In the genomic region with DNA sequence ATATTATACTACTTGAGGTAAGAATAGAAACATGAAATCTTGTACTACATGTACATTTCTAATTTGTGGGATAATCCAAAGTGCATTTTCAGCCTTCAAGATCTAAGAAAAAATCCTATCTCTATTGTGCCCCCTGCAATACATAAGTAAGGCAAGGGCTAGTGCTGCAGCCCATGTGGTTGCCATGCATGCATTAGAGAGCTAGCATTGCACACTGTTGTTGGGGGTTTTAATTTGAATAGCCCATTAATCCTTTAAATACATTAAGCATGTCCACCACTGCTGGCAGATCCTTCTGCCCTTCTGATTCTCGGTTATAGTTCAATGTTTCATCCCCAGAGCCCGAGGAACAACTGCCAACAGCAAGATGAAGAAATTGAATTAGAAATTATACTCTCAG, we compare ENCODE assay signal across 21 mouse cellular contexts.
DNase-seq lines count a peak whose midpoint lies in the region; ATAC-seq and TF ChIP-seq lines count a peak whose summit lies in the region.
"Had no signal": no experiment of that assay in that cellular context is flagged by ENCODE, and none has a peak within 500 bp of the region (broad histone marks: within the 10 kb centered on the region; RNA-seq: fewer than 3 reads in every experiment).

No protein-coding gene starts in this region.

- no peak overlapping the region for H3K9ac ChIP-seq in midbrain, embryonic 11.5 days (ENCODE audit: low read length)
- no peak overlapping the region for H3K9ac ChIP-seq in midbrain, postnatal 0 days (replicated peaks; ENCODE audit: low read length, poor library complexity, severe bottlenecking)
- no peak overlapping the region for H3K9ac ChIP-seq in midbrain, embryonic 14.5 days (replicated peaks; ENCODE audit: low read length)
- H3K9ac ChIP-seq: embryonic facial prominence, embryonic 13.5 days; forebrain, embryonic 12.5 days; heart, embryonic 13.5 days; hindbrain, embryonic 15.5 days had no signal

- no peaks in the 10 kb centered on the region for H3K27me3 ChIP-seq in midbrain, embryonic 11.5 days (ENCODE audit: control insufficient read depth, insufficient read depth, low read length)
- H3K27me3 ChIP-seq in midbrain, postnatal 0 days (ENCODE audit: insufficient read depth, low read length): no peaks in the 10 kb centered on the region
- H3K27me3 ChIP-seq in midbrain, embryonic 14.5 days (ENCODE audit: control insufficient read depth, insufficient read depth, low read length): no peaks in the 10 kb centered on the region
- H3K27me3 ChIP-seq: embryonic facial prominence, embryonic 13.5 days; forebrain, embryonic 12.5 days; heart, embryonic 13.5 days; hindbrain, embryonic 15.5 days had no signal

- WGBS in midbrain, embryonic 11.5 days: 44% methylated on average over 2 of the region's 2 CpGs
- WGBS in midbrain, postnatal 0 days: 22% methylated on average over 2 of the region's 2 CpGs
- WGBS in midbrain, embryonic 14.5 days: 19% methylated on average over 2 of the region's 2 CpGs

- H3K4me3 ChIP-seq in midbrain, embryonic 11.5 days (ENCODE audit: low read depth, low read length): no peak overlapping the region
- no peak overlapping the region for H3K4me3 ChIP-seq in midbrain, postnatal 0 days (ENCODE audit: low read depth, low read length)
- H3K4me3 ChIP-seq in midbrain, embryonic 14.5 days (replicated peaks; ENCODE audit: low read depth, low read length): no peak overlapping the region
- H3K4me3 ChIP-seq: embryonic facial prominence, embryonic 13.5 days; forebrain, embryonic 12.5 days; gastrocnemius, adult 2 months; heart, embryonic 13.5 days; hindbrain, embryonic 15.5 days had no signal

- no peaks in the 10 kb centered on the region for H3K4me1 ChIP-seq in midbrain, embryonic 11.5 days (ENCODE audit: control insufficient read depth, insufficient read depth, low read length)
- H3K4me1 ChIP-seq in midbrain, postnatal 0 days (ENCODE audit: insufficient read depth, low read length): no peaks in the 10 kb centered on the region
- H3K4me1 ChIP-seq in midbrain, embryonic 14.5 days (ENCODE audit: control insufficient read depth, insufficient read depth, low read length): 0 out of 2 replicates have a peak, but pooled peaks cover 3% of the 10 kb centered on the region
- H3K4me1 ChIP-seq: embryonic facial prominence, embryonic 13.5 days; forebrain, embryonic 12.5 days; heart, embryonic 13.5 days; hindbrain, embryonic 15.5 days had no signal

- H3K36me3 ChIP-seq in midbrain, embryonic 11.5 days (ENCODE audit: control insufficient read depth, insufficient read depth, low read length): no peaks in the 10 kb centered on the region
- H3K36me3 ChIP-seq in midbrain, postnatal 0 days (ENCODE audit: insufficient read depth, low read length): no peaks in the 10 kb centered on the region
- no peaks in the 10 kb centered on the region for H3K36me3 ChIP-seq in midbrain, embryonic 14.5 days (ENCODE audit: control insufficient read depth, insufficient read depth, low read length)
- H3K36me3 ChIP-seq: forebrain, embryonic 12.5 days; hindbrain, embryonic 15.5 days had no signal

- H3K4me2 ChIP-seq in midbrain, embryonic 11.5 days: no peak overlapping the region
- no peak overlapping the region for H3K4me2 ChIP-seq in midbrain, postnatal 0 days (ENCODE audit: low read depth, low read length, poor library complexity, severe bottlenecking)
- no peak overlapping the region for H3K4me2 ChIP-seq in midbrain, embryonic 14.5 days (ENCODE audit: low read length)
- H3K4me2 ChIP-seq: embryonic facial prominence, embryonic 13.5 days; forebrain, embryonic 12.5 days; heart, embryonic 13.5 days; hindbrain, embryonic 15.5 days had no signal

- H3K9me3 ChIP-seq in midbrain, embryonic 11.5 days (ENCODE audit: control insufficient read depth, low read length): no peaks in the 10 kb centered on the region
- H3K9me3 ChIP-seq in midbrain, postnatal 0 days (ENCODE audit: low read length): no peaks in the 10 kb centered on the region
- no peaks in the 10 kb centered on the region for H3K9me3 ChIP-seq in midbrain, embryonic 14.5 days (ENCODE audit: control insufficient read depth, low read length)
- H3K9me3 ChIP-seq: embryonic facial prominence, embryonic 13.5 days; forebrain, embryonic 12.5 days; heart, embryonic 13.5 days; hindbrain, embryonic 15.5 days had no signal

- ATAC-seq in midbrain, embryonic 11.5 days (ENCODE audit: low FRiP score): peak; percentile 59; the same call in 1 of the 2 replicates
- no peak for ATAC-seq in midbrain, postnatal 0 days (ENCODE audit: low FRiP score)
- peak; percentile 46; the same call in 1 of the 2 replicates for ATAC-seq in midbrain, embryonic 14.5 days (ENCODE audit: low FRiP score, low TSS enrichment)
- ATAC-seq: forebrain, embryonic 16.5 days had no signal

- peak; percentile 11 for DNase-seq in adrenal gland, postnatal 10 days
- DNase-seq in adrenal gland, postnatal 36 days: no peak
- DNase-seq in midbrain, embryonic 11.5 days (ENCODE audit: low spot score, missing footprints): no peak
- no peak for DNase-seq in midbrain, postnatal 0 days (ENCODE audit: low spot score)
- DNase-seq in NIH3T3 (ENCODE audit: low read depth): peak; percentile 5
- peak; percentile 31 for DNase-seq in midbrain, embryonic 14.5 days
- DNase-seq in cerebellum, adult 9-10 months: no peak
- DNase-seq: adrenal gland, adult 8-10 months; B cell, adult 2 months; cerebellum, adult 11-12 months; cerebellum, adult 9-11 months; cerebellum, postnatal 36 days; gastrocnemius, adult 2 months; gastrocnemius, postnatal 36 days; heart, adult 11 months; heart, postnatal 36 days had no signal

- no peak for TF ChIP-seq CTCF in midbrain, postnatal 0 days (IDR thresholded peaks at IDR 0.05)

- H3K27ac ChIP-seq in midbrain, embryonic 11.5 days (ENCODE audit: low read depth, low read length): no peak overlapping the region
- H3K27ac ChIP-seq in midbrain, postnatal 0 days (ENCODE audit: low read depth, low read length): no peak overlapping the region
- no peak overlapping the region for H3K27ac ChIP-seq in midbrain, embryonic 14.5 days (replicated peaks; ENCODE audit: low read depth, low read length)
- H3K27ac ChIP-seq: embryonic facial prominence, embryonic 13.5 days; forebrain, embryonic 12.5 days; heart, embryonic 13.5 days; hindbrain, embryonic 15.5 days had no signal

Comparison
In these comparisons a context has a peak if more than half of its experiments do, and no peak if none do; other contexts are left out.
1. DNase-seq: peak in adrenal gland, postnatal 10 days (single experiment), NIH3T3 (single experiment) and midbrain, embryonic 14.5 days (single experiment); none in adrenal gland, postnatal 36 days (0 of 2), midbrain, embryonic 11.5 days (single experiment), midbrain, postnatal 0 days (single experiment) and cerebellum, adult 9-10 months (single experiment).